Mouse (Mus musculus) testis, adult 2 months (tissue): ENCODE measurements around the gene Ralgps1.

Experiments used
- CTCF ChIP-seq: fragments of 200-500 bp; IDR thresholded peaks from 2 replicates; pipeline ENCODE4 v1.5.1; 2012; ENCODE audit warnings: low read depth, mild to moderate bottlenecking, inconsistent platforms, low read length, moderate library complexity; ENCODE audit not compliant: control insufficient read depth, insufficient read depth, insufficient replicate concordance
- POLR2A ChIP-seq: fragments of 200-500 bp; IDR thresholded peaks from 2 replicates; pipeline ENCODE4 v1.6.1; 2012; ENCODE audit warnings: low read depth, mild to moderate bottlenecking, inconsistent platforms, low read length, moderate library complexity; ENCODE audit not compliant: control insufficient read depth

- TF ChIP-seq POLR2A (no peak), CTCF (no peak)
These were observed 68.5 kb downstream of the Ralgps1 start for GRCm38 (mm10) chr2:33302828-33303227.
